ENCODE assay signal across 6 mouse cellular contexts in the genomic region with DNA sequence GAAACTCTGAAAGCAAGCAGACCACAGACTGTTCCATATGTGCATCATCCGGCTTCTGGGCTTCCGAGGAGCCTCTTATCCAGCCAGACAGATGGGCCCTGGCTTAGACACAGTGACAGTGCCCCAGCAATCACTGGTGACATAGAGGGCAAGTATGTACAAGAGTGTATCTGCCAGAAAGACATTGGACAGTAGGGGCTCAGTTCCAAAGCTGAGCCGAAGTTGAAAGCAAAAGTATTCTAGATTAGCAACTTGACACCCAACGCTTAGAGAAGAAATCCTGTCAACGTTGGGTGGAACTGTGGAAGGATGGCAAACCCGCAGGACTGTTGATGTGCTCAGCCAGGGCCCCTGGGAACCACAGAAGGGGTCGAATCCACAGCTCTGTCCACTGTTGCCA.
DNase-seq lines count a peak whose midpoint lies in the region.

No protein-coding gene starts in this region.

- peak; percentile 12 for DNase-seq in Muller cell, postnatal 12 days (ENCODE audit: inconsistent ontology term)
- peak; percentile 84 for DNase-seq in heart, adult 11 months
- peak; percentile 4 to 22 for DNase-seq in heart, adult 9 months (ENCODE audit: low spot score in 2 of 2)
- DNase-seq in kidney, adult 18-20 months, result peak; percentile 18
- DNase-seq in kidney, adult 9 months, result peak; percentile 29
- peak; percentile 3 for DNase-seq in lung, postnatal 10 days

Comparison
In these comparisons a context has a peak if more than half of its experiments do, and no peak if none do; other contexts are left out.
1. Peak in every context shown above with its lines: DNase-seq.
2. DNase-seq: peak in every context shown above with its lines; median percentile 84 in heart, adult 11 months; 29 in kidney, adult 9 months; 18 in kidney, adult 18-20 months; 13 in heart, adult 9 months; 12 in Muller cell, postnatal 12 days; 3 in lung, postnatal 10 days.